Mouse (Mus musculus): ENCODE results near the gene Klc3. TPM values are rescaled to one million over a fixed set of nuclear protein-coding genes. Genes with fewer than 3 reads are reported as not detected.
A peak's percentile ranks its signal among the peaks of the same experiment; 100 is the strongest.

Klc3 gene
- total and polyA plus RNA-seq, 3 experiments: 0.17 to 3.9 TPM; not detected in 1

DNA sequence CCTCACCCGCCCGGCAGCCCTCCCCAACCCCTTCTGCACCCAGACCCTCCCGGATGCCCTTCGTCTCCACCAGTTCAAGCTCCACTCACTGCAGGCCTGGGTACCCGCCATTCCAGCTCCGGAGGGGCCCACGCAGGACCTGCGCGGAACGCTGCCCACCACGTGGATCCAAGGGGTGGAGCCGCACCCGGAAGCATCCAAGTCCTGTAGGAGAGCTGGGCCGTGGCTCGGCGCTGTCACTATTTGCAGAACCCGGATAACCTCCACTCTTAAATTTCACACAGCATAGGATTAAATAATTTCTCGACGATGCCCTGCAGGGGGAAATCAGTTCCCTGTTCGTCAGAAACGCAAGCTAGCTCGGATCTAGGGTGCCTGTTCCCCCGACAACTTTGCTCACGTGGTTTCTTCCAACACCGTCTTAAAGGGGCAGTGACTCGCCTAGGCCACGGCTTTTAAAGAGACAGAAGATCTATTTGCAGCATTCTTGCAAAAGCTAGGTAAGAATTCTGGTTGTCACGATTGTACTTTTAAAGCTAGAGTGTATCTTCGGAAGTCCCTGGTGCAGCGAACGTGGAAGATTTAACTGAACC, 44.5 kb downstream of the Klc3 start, which contains the start of the genes Cd3eap and Ppp1r13l (continued):
- TF ChIP-seq E2F4 (IDR thresholded peaks at IDR 0.05; ENCODE audit: insufficient replicate concordance, low read depth, low read length): no peak
- no peak for TF ChIP-seq JUN (IDR thresholded peaks at IDR 0.05; ENCODE audit: insufficient read depth, low read depth, low read length)
- peak; percentile 81 for TF ChIP-seq NELFE (IDR thresholded peaks at IDR 0.05; ENCODE audit: low read depth, low read length)
- TF ChIP-seq SMC3 (IDR thresholded peaks at IDR 0.05; ENCODE audit: low read depth, low read length): no peak
- TF ChIP-seq RCOR1 (conservative IDR thresholded peaks at IDR 0.05; ENCODE audit: low read depth, low read length): no peak
- no peak for TF ChIP-seq MAZ (IDR thresholded peaks at IDR 0.05; ENCODE audit: low read depth, low read length)
- peak; percentile 53 for TF ChIP-seq USF2 (conservative IDR thresholded peaks at IDR 0.05; ENCODE audit: low read depth, low read length)
- peak; percentile 67 for TF ChIP-seq NRF1 (IDR thresholded peaks at IDR 0.05; ENCODE audit: low read depth, low read length)
- TF ChIP-seq TBP (conservative IDR thresholded peaks at IDR 0.05; ENCODE audit: low read depth, low read length): peak; percentile 86
- no peak for TF ChIP-seq CHD2 (IDR thresholded peaks at IDR 0.05; ENCODE audit: low read length)
- no peak for TF ChIP-seq BHLHE40 (IDR thresholded peaks at IDR 0.05; ENCODE audit: low read depth, low read length)
- TF ChIP-seq ZMIZ1 (IDR thresholded peaks at IDR 0.05; ENCODE audit: low read depth, low read length): no peak
- TF ChIP-seq PAX5 (IDR thresholded peaks at IDR 0.05; ENCODE audit: low read length): no peak
- TF ChIP-seq GABPA (IDR thresholded peaks at IDR 0.05; ENCODE audit: insufficient replicate concordance, low read depth, low read length): no peak
- peak; percentile 99 for TF ChIP-seq SIN3A (IDR thresholded peaks at IDR 0.05; ENCODE audit: low read length)

DNA sequence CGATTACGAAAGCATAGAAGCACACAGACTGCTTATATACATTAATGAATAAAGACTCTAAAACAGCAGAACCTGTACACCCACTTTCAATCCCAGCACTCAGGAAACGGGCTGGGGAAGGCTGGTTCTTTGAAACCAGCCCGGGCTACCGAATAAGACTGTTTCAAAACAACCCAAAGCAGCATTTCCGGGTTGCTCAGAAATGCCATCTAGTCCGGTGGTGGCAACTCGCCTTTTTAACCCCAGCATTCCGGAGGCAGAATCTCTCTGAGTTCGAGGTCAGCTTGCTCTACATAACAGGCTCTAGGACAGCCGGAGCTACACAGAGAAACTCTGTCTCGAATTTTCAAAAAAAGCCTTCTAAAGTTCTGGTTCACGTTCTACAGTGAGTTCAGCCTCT, 45.3 kb downstream of the Klc3 start:
- peaks cover 4% of the 10 kb centered on the region for H3K9me3 ChIP-seq (replicated peaks; ENCODE audit: low read length)
- H3K4me3 ChIP-seq (replicated peaks in 1 of 3; ENCODE audit: low read depth in 2 of 3, low read length in 2 of 3, poor library complexity in 1 of 3): peak overlapping the region; percentile 37 to 85 (median 73)
- TF ChIP-seq USF1 (IDR thresholded peaks at IDR 0.05; ENCODE audit: low read depth, low read length) (no peak), ELF1 (IDR thresholded peaks at IDR 0.05; ENCODE audit: low read depth, low read length) (peak; percentile 66)
- peak; percentile 21 for DNase-seq (ENCODE audit: extremely low read depth)
- peak overlapping the region; percentile 47 for H3K9ac ChIP-seq (ENCODE audit: insufficient read depth, low read depth)
- H3K27ac ChIP-seq (ENCODE audit: insufficient read depth, low read depth): no peak overlapping the region
- H3K36me3 ChIP-seq (replicated peaks in 1 of 2; ENCODE audit: control insufficient read depth in 1 of 2, insufficient read depth in 1 of 2, low read length in 1 of 2): peaks cover 24 to 40% of the 10 kb centered on the region in 2 experiments
- dilution Hi-C loops (cut with MboI; ENCODE audit: extremely low pct_ligation_motif_present, extremely low pct_unique_long_range_greater_than_20kb, low sequenced_read_pairs): no loop called here
- in situ Hi-C loops (cut with MboI; ENCODE audit: low pct_ligation_motif_present, low pct_unique_long_range_greater_than_20kb, low sequenced_read_pairs): loop anchor here (10.0 kb wide), 1 partner anchor 194 kb away; the partner anchor contains the start of gene Gipr
- peaks cover 8 to 32% of the 10 kb centered on the region in 2 experiments; a peak in 3 of 4 replicates for H3K4me1 ChIP-seq (ENCODE audit: control insufficient read depth in 1 of 2, insufficient read depth in 2 of 2)
- H3K27me3 ChIP-seq (replicated peaks): peaks cover 37% of the 10 kb centered on the region
- peak overlapping the region; percentile 63 for H3K4me2 ChIP-seq (ENCODE audit: insufficient read depth, low read depth, poor library complexity, severe bottlenecking)
- peaks cover 8% of the 10 kb centered on the region for H3K79me2 ChIP-seq (replicated peaks; ENCODE audit: control insufficient read depth, extremely low read depth, insufficient read depth, poor library complexity, severe bottlenecking)
